Mouse (Mus musculus) forebrain, embryonic 14.5 days (tissue): ENCODE data around the gene Hoxa2. TPM values are rescaled to one million over a fixed set of nuclear protein-coding genes. Genes with fewer than 3 reads are reported as not detected.

Source experiments
- ATAC-seq: fragments of 200-750 bp; cut with Nextera tagmentation; 2 replicates; pipeline ENCODE4 v1.8.0; 2017; ENCODE audit warnings: mild to moderate bottlenecking, moderate library complexity
- DNase-seq: peaks from one replicate; pipeline ENCODE4 v3.0.0-alpha.2; 2015; ENCODE audit warnings: low spot score
- H3K27ac ChIP-seq: fragments of 300-500 bp; sonication (generic); 2 replicates; pipeline ENCODE4 v1.5.1; 2014; ENCODE audit warnings: low read depth, mild to moderate bottlenecking, control low read depth, low read length, moderate library complexity
- H3K27me3 ChIP-seq: fragments of 300-500 bp; sonication (generic); replicated peaks from 2 replicates; pipeline ENCODE4 v1.6.1; 2014; ENCODE audit warnings: low read length, control low read depth, mixed read lengths; ENCODE audit not compliant: control insufficient read depth, insufficient read depth
- H3K36me3 ChIP-seq: fragments of 300-500 bp; sonication (generic); 2 replicates; pipeline ENCODE4 v1.6.1; 2014; ENCODE audit warnings: low read length, control low read depth; ENCODE audit not compliant: control insufficient read depth, insufficient read depth
- H3K4me1 ChIP-seq: fragments of 300-500 bp; sonication (generic); 2 replicates; pipeline ENCODE4 v1.6.1; 2014; ENCODE audit warnings: antibody characterized with exemption, low read length, control low read depth; ENCODE audit not compliant: control insufficient read depth, insufficient read depth
- H3K4me2 ChIP-seq: fragments of 300-500 bp; sonication (generic); 2 replicates; pipeline ENCODE4 v1.6.1; 2014; ENCODE audit warnings: mild to moderate bottlenecking, control low read depth, low read length
- H3K4me3 ChIP-seq: fragments of 300-500 bp; sonication (generic); 2 replicates; pipeline ENCODE4 v1.5.1; 2014; ENCODE audit warnings: low read depth, low read length, control low read depth
- H3K9ac ChIP-seq: fragments of 300-500 bp; sonication (generic); 2 replicates; pipeline ENCODE4 v1.6.1; 2014; ENCODE audit warnings: mild to moderate bottlenecking, low read length, control low read depth, moderate library complexity
- H3K9me3 ChIP-seq: fragments of 300-500 bp; sonication (generic); replicated peaks from 2 replicates; pipeline ENCODE4 v1.6.1; 2016; ENCODE audit warnings: low read length, control low read depth, mixed read lengths; ENCODE audit not compliant: control insufficient read depth
- WGBS: fragments of 180-500 bp; shearing (Covaris S2); extraction: QIAGEN DNeasy Blood & Tissue Kit; methylation state at CpG from one replicate; pipeline ENCODE4 v1.1.7; 2014; 5-methylcytosine and 5-hydroxymethylcytosine counted together
- polyA plus RNA-seq: library from polyadenylated mRNA; unstranded; fragments of >200 nt; fragmentation: Nextera tagmentation; extraction: Ambion mirVana; gene quantifications from 2 replicates; pipeline ENCODE4 v1.2.1, GENCODE M21; 2014

The Hoxa2 gene
- polyA plus RNA-seq, 1 experiment from 2014 or later = not detected

GRCm38 (mm10) chr6:52208868-52209684 lies 44.4 kb upstream of the Hoxa2 start:
- WGBS = 3% methylated on average over 18 of the region's 18 CpGs
- Histone ChIP-seq H3K27ac (no peak overlapping the region), H3K4me1 (no peaks in the 10 kb centered on the region), H3K4me3 (no peak overlapping the region), H3K27me3 (peaks cover 97% of the 10 kb centered on the region), H3K9me3 (no peaks in the 10 kb centered on the region), H3K36me3 (no peaks in the 10 kb centered on the region), H3K4me2 (no peak overlapping the region), H3K9ac (no peak overlapping the region)
- ATAC-seq (no peak), DNase-seq (no peak)

GRCm38 (mm10) chr6:52208072-52208867 lies 43.6 kb upstream of the Hoxa2 start, which contains the start of gene Hoxa6:
Gene Hoxa6 (minus strand): TSS chr6:52208722.
- ATAC-seq (no peak), DNase-seq (no peak)
- Histone ChIP-seq H3K4me1 (no peaks in the 10 kb centered on the region), H3K27me3 (peaks cover 97% of the 10 kb centered on the region), H3K9ac (no peak within 1 kb of the TSS), H3K4me3 (no peak within 1 kb of the TSS), H3K27ac (no peak within 1 kb of the TSS), H3K9me3 (no peaks in the 10 kb centered on the region), H3K4me2 (no peak within 1 kb of the TSS), H3K36me3 (no peaks in the 10 kb centered on the region)
- WGBS = under 1% methylated on average over 47 of the region's 47 CpGs

GRCm38 (mm10) chr6:52207684-52207976 lies 43.0 kb upstream of the Hoxa2 start:
- Histone ChIP-seq H3K4me3 (no peak overlapping the region), H3K9me3 (no peaks in the 10 kb centered on the region), H3K27me3 (peaks cover 97% of the 10 kb centered on the region), H3K4me1 (no peaks in the 10 kb centered on the region), H3K27ac (no peak overlapping the region), H3K36me3 (no peaks in the 10 kb centered on the region), H3K4me2 (no peak overlapping the region), H3K9ac (no peak overlapping the region)
- DNase-seq (no peak), ATAC-seq (no peak)

- H3K9me3 ChIP-seq = no peaks in the 10 kb centered on the region
- no peak overlapping the region for H3K4me2 ChIP-seq
- no peak for ATAC-seq
- no peak overlapping the region for H3K9ac ChIP-seq
- no peaks in the 10 kb centered on the region for H3K36me3 ChIP-seq
- H3K27me3 ChIP-seq = peaks cover 97% of the 10 kb centered on the region
- no peak overlapping the region for H3K4me3 ChIP-seq
- H3K27ac ChIP-seq = no peak overlapping the region
- H3K4me1 ChIP-seq = no peaks in the 10 kb centered on the region
- 1% methylated on average over 4 of the region's 4 CpGs for WGBS
- no peak for DNase-seq
These were observed 42.5 kb upstream of the Hoxa2 start for GRCm38 (mm10) chr6:52206882-52207683.

- H3K27ac ChIP-seq = no peak overlapping the region
- H3K27me3 ChIP-seq = peaks cover 97% of the 10 kb centered on the region
- H3K4me1 ChIP-seq = no peaks in the 10 kb centered on the region
- H3K4me2 ChIP-seq = no peak overlapping the region
- no peak overlapping the region for H3K4me3 ChIP-seq
- DNase-seq = no peak
- no peak for ATAC-seq
- no peak overlapping the region for H3K9ac ChIP-seq
- H3K9me3 ChIP-seq = no peaks in the 10 kb centered on the region
- H3K36me3 ChIP-seq = no peaks in the 10 kb centered on the region
- under 1% methylated on average over 55 of the region's 55 CpGs for WGBS
These were observed 41.3 kb upstream of the Hoxa2 start for GRCm38 (mm10) chr6:52205638-52206621.

GRCm38 (mm10) chr6:52205221-52205620 lies 40.6 kb upstream of the Hoxa2 start:
- no peak for ATAC-seq
- Histone ChIP-seq H3K9ac (no peak overlapping the region), H3K9me3 (no peaks in the 10 kb centered on the region), H3K4me3 (no peak overlapping the region), H3K27ac (no peak overlapping the region), H3K27me3 (peaks cover 98% of the 10 kb centered on the region), H3K36me3 (no peaks in the 10 kb centered on the region), H3K4me1 (no peaks in the 10 kb centered on the region), H3K4me2 (no peak overlapping the region)
- WGBS = 4% methylated on average over 14 of the region's 14 CpGs
- no peak for DNase-seq

- Histone ChIP-seq H3K4me1 (no peaks in the 10 kb centered on the region), H3K4me2 (peak within 1 kb of the TSS; percentile 20; the same call in 1 of the 2 replicates), H3K27me3 (peaks cover 99% of the 10 kb centered on the region), H3K4me3 (0 out of 2 replicates have a peak within 1 kb of the TSS, but pooled peaks have one; percentile 2), H3K9ac (no peak within 1 kb of the TSS), H3K36me3 (no peaks in the 10 kb centered on the region), H3K9me3 (no peaks in the 10 kb centered on the region), H3K27ac (no peak within 1 kb of the TSS)
- ATAC-seq = no peak
- DNase-seq = no peak
- under 1% methylated on average over 63 of the region's 65 CpGs for WGBS
These were observed 39.6 kb upstream of the Hoxa2 start, which contains the start of gene Hoxa5 for GRCm38 (mm10) chr6:52204050-52204752. Gene Hoxa5 (minus strand): TSS chr6:52204587.
